Mouse (Mus musculus): Measurements from ENCODE around the gene Sap30bp.

- no peak for TF ChIP-seq EP300 (IDR thresholded peaks at IDR 0.05; ENCODE audit: insufficient read depth, low read depth, low read length)
- no peak for TF ChIP-seq POLR2A (IDR thresholded peaks at IDR 0.05; ENCODE audit: insufficient read depth, low read length)
Observed at GRCm38 (mm10) chr11:115898886-115899285, 34.2 kb upstream of the Sap30bp start.
